ENCODE assay signal across 8 mouse cellular contexts in genomic region chr8:84687003-84687704, GRCm38 (mm10). TPM values are rescaled to one million over a fixed set of nuclear protein-coding genes. Genes with fewer than 3 reads are reported as not detected.
DNase-seq lines count a peak whose midpoint lies in the region; ATAC-seq and TF ChIP-seq lines count a peak whose summit lies in the region.

No protein-coding gene starts in this region.

- TF ChIP-seq EP300 in lung, postnatal 0 days (IDR thresholded peaks at IDR 0.05): no peak
- no peak for TF ChIP-seq EP300 in stomach, postnatal 0 days (optimal IDR thresholded peaks at IDR 0.05)

- no peaks in the 10 kb centered on the region for H3K36me3 ChIP-seq in lung, postnatal 0 days (ENCODE audit: insufficient read depth, low read length)
- 0 out of 2 replicates have a peak, but pooled peaks cover 2% of the 10 kb centered on the region for H3K36me3 ChIP-seq in stomach, postnatal 0 days (ENCODE audit: control insufficient read depth, insufficient read depth, low read length)

- H3K27me3 ChIP-seq in lung, postnatal 0 days (replicated peaks; ENCODE audit: insufficient read depth, low read length): no peaks in the 10 kb centered on the region
- no peaks in the 10 kb centered on the region for H3K27me3 ChIP-seq in stomach, postnatal 0 days (ENCODE audit: control insufficient read depth, insufficient read depth, low read length)

- peak; percentile 30 for TF ChIP-seq CTCF in lung, postnatal 0 days (IDR thresholded peaks at IDR 0.05)
- TF ChIP-seq CTCF in stomach, postnatal 0 days (IDR thresholded peaks at IDR 0.05; ENCODE audit: low read depth): peak; percentile 23; the same call in 1 of the 2 replicates

- peak; percentile 41 for ATAC-seq in lung, postnatal 0 days
- peak; percentile 59 for ATAC-seq in stomach, postnatal 0 days (ENCODE audit: low FRiP score, low TSS enrichment)

- H3K9me3 ChIP-seq in lung, postnatal 0 days (ENCODE audit: low read length): no peaks in the 10 kb centered on the region
- H3K9me3 ChIP-seq in stomach, postnatal 0 days (ENCODE audit: control insufficient read depth, low read length): no peaks in the 10 kb centered on the region

- peak overlapping the region; percentile 86 for H3K27ac ChIP-seq in lung, postnatal 0 days (ENCODE audit: low read length)
- H3K27ac ChIP-seq in stomach, postnatal 0 days (replicated peaks): peak overlapping the region; percentile 92

- peak overlapping the region; percentile 79 for H3K4me2 ChIP-seq in lung, postnatal 0 days (replicated peaks; ENCODE audit: low read depth, low read length)
- H3K4me2 ChIP-seq in stomach, postnatal 0 days (replicated peaks; ENCODE audit: low read depth): peak overlapping the region; percentile 72

- DNase-seq in cerebellum, adult 11-12 months: peak; percentile 61
- DNase-seq in cerebellum, adult 18-20 months: no peak
- DNase-seq in A20 (ENCODE audit: low read depth, low spot score): peak; percentile 80
- DNase-seq in embryo, embryonic 9.5 days (ENCODE audit: extremely low spot score): peak; percentile 83
- DNase-seq in induced T-regulatory cell, adult 2 months (ENCODE audit: low read depth): peak; percentile 56
- peak; percentile 76 for DNase-seq in lung, postnatal 0 days (ENCODE audit: low spot score)
- peak; percentile 78 for DNase-seq in stomach, postnatal 0 days (ENCODE audit: low spot score)
- DNase-seq in layer of hippocampus, adult 8-10 months (ENCODE audit: low spot score in 2 of 2): no peak

- peak overlapping the region; percentile 98 for H3K4me3 ChIP-seq in lung, postnatal 0 days (ENCODE audit: low read depth, low read length)
- peak overlapping the region; percentile 98 for H3K4me3 ChIP-seq in stomach, postnatal 0 days (ENCODE audit: low read depth, low read length)

- 0% methylated on average over 44 of the region's 62 CpGs for WGBS in lung, postnatal 0 days
- WGBS in stomach, postnatal 0 days: 1% methylated on average over 46 of the region's 62 CpGs

- H3K4me1 ChIP-seq in lung, postnatal 0 days (ENCODE audit: insufficient read depth, low read depth, low read length): peaks cover 14% of the 10 kb centered on the region; the same call in 1 of the 2 replicates
- H3K4me1 ChIP-seq in stomach, postnatal 0 days (replicated peaks; ENCODE audit: control insufficient read depth, insufficient read depth): 0 out of 2 replicates have a peak, but pooled peaks cover 3% of the 10 kb centered on the region

- H3K9ac ChIP-seq in lung, postnatal 0 days (replicated peaks; ENCODE audit: low read depth): peak overlapping the region; percentile 86
- H3K9ac ChIP-seq in stomach, postnatal 0 days (ENCODE audit: low read length): peak overlapping the region; percentile 96

RNA-seq across cellular contexts. Expression of gene Nacc1, which starts 0.5 kb away (rescaled TPM):
- 7.1 and 7.4 TPM in 2 replicates for polyA plus RNA-seq in lung, postnatal 0 days (2015; fragmentation: Nextera tagmentation; extraction: Ambion mirVana)
- 6.8 and 8.3 TPM in 2 replicates for polyA plus RNA-seq in stomach, postnatal 0 days (2015; fragmentation: Nextera tagmentation; extraction: Ambion mirVana)
- total RNA-seq in layer of hippocampus, adult 8-10 months (2022): 10 to 100 TPM; 86.2 to 91.2 (median 87.6) TPM

RNA-seq across cellular contexts. Expression of gene Trmt1, which starts 1.0 kb away (rescaled TPM):
- polyA plus RNA-seq in lung, postnatal 0 days (2015; fragmentation: Nextera tagmentation; extraction: Ambion mirVana): 38.4 and 43.4 TPM in 2 replicates
- 45.1 and 49.9 TPM in 2 replicates for polyA plus RNA-seq in stomach, postnatal 0 days (2015; fragmentation: Nextera tagmentation; extraction: Ambion mirVana)
- 100 to 1,000 TPM in 2 of 4 experiments, 10 to 100 TPM in 2; 91.6 to 133 (median 103) TPM for total RNA-seq in layer of hippocampus, adult 8-10 months (2022)

RNA-seq across cellular contexts. Expression of gene Lyl1, which starts 14.1 kb away (rescaled TPM):
- polyA plus RNA-seq in lung, postnatal 0 days (2015; fragmentation: Nextera tagmentation; extraction: Ambion mirVana): 11.6 and 13.9 TPM in 2 replicates
- 4.0 and 4.3 TPM in 2 replicates for polyA plus RNA-seq in stomach, postnatal 0 days (2015; fragmentation: Nextera tagmentation; extraction: Ambion mirVana)
- total RNA-seq in layer of hippocampus, adult 8-10 months (2022): 1 to 10 TPM; 2.6 to 7.2 (median 4.8) TPM

RNA-seq across cellular contexts. Expression of gene Ier2, which starts 24.5 kb away (rescaled TPM):
- polyA plus RNA-seq in lung, postnatal 0 days (2015; fragmentation: Nextera tagmentation; extraction: Ambion mirVana): 113 and 140 TPM in 2 replicates
- polyA plus RNA-seq in stomach, postnatal 0 days (2015; fragmentation: Nextera tagmentation; extraction: Ambion mirVana): 82.8 and 86.6 TPM in 2 replicates
- 10 to 100 TPM in 1 of 4 experiments, 1 to 10 TPM in 3; 7.0 to 10.2 (median 9.3) TPM for total RNA-seq in layer of hippocampus, adult 8-10 months (2022)

RNA-seq across cellular contexts. Expression of gene G430095P16Rik, which starts 35.7 kb away (rescaled TPM):
- polyA plus RNA-seq in lung, postnatal 0 days (2015; fragmentation: Nextera tagmentation; extraction: Ambion mirVana): 2.0 and 2.8 TPM in 2 replicates
- 1.7 and 2.0 TPM in 2 replicates for polyA plus RNA-seq in stomach, postnatal 0 days (2015; fragmentation: Nextera tagmentation; extraction: Ambion mirVana)
- not detected for total RNA-seq in layer of hippocampus, adult 8-10 months (2022)

Comparison
In these comparisons a context has a peak if more than half of its experiments do, and no peak if none do; other contexts are left out.
1. DNase-seq: peak in cerebellum, adult 11-12 months (single experiment), A20 (single experiment), embryo, embryonic 9.5 days (single experiment), induced T-regulatory cell, adult 2 months (single experiment), lung, postnatal 0 days (single experiment) and stomach, postnatal 0 days (single experiment); none in cerebellum, adult 18-20 months (0 of 2) and layer of hippocampus, adult 8-10 months (0 of 2).